ENCODE assay signal across 20 mouse cellular contexts in the genomic region with DNA sequence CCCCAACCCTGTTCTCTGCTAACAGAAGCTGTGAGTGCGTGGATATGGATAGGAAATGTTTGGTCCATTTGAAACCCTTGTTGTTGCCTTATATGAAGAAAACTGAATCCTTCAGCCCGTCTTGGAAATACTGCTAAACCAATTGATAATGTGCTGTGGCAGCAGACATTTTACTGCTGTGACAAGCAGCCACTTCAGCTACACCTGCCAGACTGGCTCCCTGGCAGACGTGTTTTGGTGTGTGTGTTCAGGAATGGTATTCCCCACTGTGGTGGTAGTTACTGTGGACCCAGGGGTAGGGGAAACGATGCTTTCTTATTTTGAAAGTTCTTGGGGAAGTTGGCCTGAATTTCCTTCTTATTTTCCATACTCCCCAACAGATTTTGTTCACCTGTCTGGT.
DNase-seq lines count a peak whose midpoint lies in the region; ATAC-seq and TF ChIP-seq lines count a peak whose summit lies in the region.
"Had no signal": no experiment of that assay in that cellular context is flagged by ENCODE, and none has a peak within 500 bp of the region (broad histone marks: within the 10 kb centered on the region; RNA-seq: fewer than 3 reads in every experiment).

No protein-coding gene starts in this region.

- H3K27ac ChIP-seq in layer of hippocampus, adult 2 months, result peak overlapping the region; percentile 60
- H3K27ac ChIP-seq: embryonic facial prominence, embryonic 10.5 days; embryonic facial prominence, embryonic 12.5 days; forebrain, embryonic 13.5 days; forebrain, embryonic 15.5 days had no signal

- no peak for ATAC-seq in cerebellum, adult (ENCODE audit: insufficient number of reproducible peaks, low FRiP score, low TSS enrichment)
- ATAC-seq: activated CD4-positive, CD25-positive, alpha-beta regulatory T cell, adult 4 months; CD4-positive, CD25-positive, alpha-beta regulatory T cell, adult 4 months; forebrain, embryonic 13.5 days; forebrain, embryonic 15.5 days; forebrain, postnatal 0 days; Patski had no signal

- TF ChIP-seq CTCF in layer of hippocampus, adult 2 months (conservative IDR thresholded peaks at IDR 0.05), result no peak

- H3K4me3 ChIP-seq in layer of hippocampus, adult 2 months, result no peak overlapping the region
- H3K4me3 ChIP-seq: embryonic facial prominence, embryonic 10.5 days; embryonic facial prominence, embryonic 12.5 days; forebrain, embryonic 13.5 days; forebrain, embryonic 15.5 days had no signal

- DNase-seq in cerebellum, adult 11-12 months, result peak; percentile 3
- peak; percentile 52 to 57 for DNase-seq in cerebellum, postnatal 14 days
- DNase-seq in cerebellum, adult 8-10 months, result no peak
- DNase-seq in layer of hippocampus, adult 2 months (ENCODE audit: low spot score in 2 of 2), result no peak
- DNase-seq in layer of hippocampus, postnatal 10 days (ENCODE audit: low spot score in 2 of 2), result no peak
- DNase-seq: adrenal gland, adult 8-10 months; adrenal gland, postnatal 14 days; adrenal gland, postnatal 36 days; B cell, adult 2 months; cerebellum, adult 11 months; cerebellum, adult 9-10 months; forebrain, postnatal 0 days had no signal

Comparison
In these comparisons a context has a peak if more than half of its experiments do, and no peak if none do; other contexts are left out.
1. DNase-seq: peak in cerebellum, adult 11-12 months (single experiment) and cerebellum, postnatal 14 days (2 of 2); none in cerebellum, adult 8-10 months (single experiment), layer of hippocampus, adult 2 months (0 of 2) and layer of hippocampus, postnatal 10 days (0 of 2).